Mouse (Mus musculus) kidney, adult 9 months (tissue): ENCODE measurements at regions not wholly inside any gene's neighbourhood (a gene's known extent, or its start where the extent isn't known, plus 50 kb on each side); places are given as distances from the start of the nearest gene placed in this dataset.
A peak's percentile ranks its signal among the peaks of the same experiment; 100 is the strongest.

Experiments used
- DNase-seq: peaks from one replicate; pipeline ENCODE4 v3.0.0; 2022

DNA sequence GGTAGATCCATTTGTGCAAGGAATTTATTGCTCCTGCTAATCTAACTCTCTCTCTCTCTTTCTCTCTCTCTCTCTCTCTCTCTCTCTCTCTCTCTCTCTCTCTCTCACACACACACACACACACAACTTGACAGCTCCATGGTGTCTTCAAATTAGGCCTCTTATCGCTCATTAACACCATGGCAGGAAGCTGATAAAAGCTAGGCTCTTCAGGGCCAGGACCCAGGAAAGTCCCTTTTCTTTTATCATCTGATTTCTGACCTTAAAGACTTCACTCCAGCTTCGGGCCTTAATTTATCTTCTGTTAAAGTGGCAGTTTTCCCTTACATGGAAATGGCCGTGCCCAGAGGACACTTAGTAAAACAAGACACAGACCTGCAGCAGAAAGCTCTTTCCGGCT, 178.4 kb upstream of the Bmp2 start:
- DNase-seq = no peak

DNA sequence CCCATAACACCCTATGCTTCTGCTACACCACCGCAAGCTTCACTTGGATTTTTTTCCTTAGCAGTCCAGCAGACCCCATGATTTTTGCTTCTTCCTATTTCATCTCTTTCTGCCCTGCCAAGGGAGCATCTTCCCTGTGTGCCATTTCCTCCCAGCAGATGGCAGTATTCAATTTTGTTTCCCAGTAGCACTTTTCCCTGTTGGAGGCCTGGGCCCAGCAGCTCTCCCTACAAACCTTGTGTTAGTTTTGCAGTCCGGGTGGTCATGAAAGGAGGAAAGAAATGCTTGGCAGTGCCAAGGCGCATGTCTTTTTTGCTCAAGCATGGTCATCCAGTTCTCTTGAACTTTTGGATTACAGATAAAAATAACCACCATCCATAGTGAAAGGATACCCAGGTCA, 170.9 kb upstream of the Bmp2 start:
- peak; percentile 42 for DNase-seq

DNA sequence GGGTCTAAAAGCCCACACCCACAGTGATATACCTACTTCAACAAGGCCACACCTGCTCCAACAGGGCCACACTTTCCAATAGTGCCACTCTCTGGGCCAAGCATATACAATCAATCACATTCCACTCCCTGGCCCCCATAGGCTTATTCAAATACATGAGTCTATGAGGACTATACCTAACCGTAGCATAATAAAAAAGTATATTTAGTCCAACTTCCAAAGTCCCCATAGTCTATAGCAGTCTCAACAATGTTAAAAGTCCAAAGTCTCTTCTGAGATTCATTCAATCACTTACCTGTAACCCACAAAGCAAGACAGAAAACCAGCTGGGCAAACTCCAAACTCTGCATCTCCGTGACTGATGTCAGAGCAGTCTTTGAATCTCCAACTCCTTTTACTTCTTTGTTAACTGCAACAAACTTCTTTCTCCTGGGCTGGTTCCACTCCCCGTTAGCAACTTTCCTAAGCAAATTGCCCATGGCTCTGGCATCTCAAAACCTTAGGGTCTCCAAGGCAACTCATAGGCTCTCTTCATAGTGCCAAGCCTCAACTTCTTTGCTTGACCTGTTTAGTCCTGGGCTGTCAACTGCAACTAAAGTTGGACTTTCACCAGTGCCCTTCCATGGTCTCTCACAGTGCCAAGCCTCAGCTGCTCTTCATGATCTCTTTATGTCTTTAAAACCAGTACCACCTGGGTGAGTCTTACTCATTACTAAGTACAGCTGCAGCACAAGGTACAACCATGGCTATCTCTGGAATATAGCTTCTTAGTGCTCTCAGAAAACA, 168.6 kb upstream of the Bmp2 start:
- no peak for DNase-seq

DNA sequence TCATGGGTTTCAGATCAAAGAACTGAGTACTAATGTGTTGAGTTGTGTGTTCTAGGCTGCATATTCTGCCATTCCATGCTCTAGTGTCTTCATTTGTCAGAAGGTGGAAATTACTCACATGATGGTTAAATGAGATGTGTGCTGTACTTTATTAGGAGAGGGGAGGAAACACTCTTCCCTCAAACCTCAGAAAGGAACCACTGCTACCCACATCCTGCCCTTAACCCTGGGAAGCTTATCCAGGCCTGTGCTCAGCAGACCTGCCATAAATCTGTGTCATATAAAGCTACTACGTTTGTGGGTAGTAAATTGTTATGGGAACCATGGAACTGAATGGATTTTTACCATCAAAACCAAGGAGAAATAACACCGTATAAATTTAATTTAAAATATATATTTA, 166.7 kb upstream of the Bmp2 start:
- no peak for DNase-seq

- DNase-seq = no peak
Measured at GRCm38 (mm10) chr2:133387349-133387748, 164.6 kb upstream of the Bmp2 start.

DNA sequence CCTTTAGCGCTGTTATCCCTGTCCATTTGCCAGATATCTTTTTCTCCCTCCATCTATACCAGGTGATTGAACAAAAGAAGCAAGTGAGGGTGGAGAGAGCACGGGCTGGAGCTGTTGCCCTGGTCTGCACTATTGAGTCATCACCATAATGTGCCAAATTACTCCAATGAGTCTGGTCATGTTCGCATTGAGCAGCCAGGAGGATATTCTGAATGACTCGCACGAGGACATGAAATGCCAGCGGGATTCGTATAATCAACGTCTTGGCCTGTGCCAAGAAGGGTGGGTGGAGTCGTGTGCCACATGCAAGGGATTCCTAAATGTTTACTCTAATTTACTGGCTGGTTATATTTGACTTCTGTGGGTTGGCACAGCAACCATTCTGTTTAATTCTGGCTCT, 159.7 kb upstream of the Bmp2 start:
- DNase-seq = no peak

- DNase-seq = no peak
Measured at GRCm38 (mm10) chr2:133397566-133397965, 154.4 kb upstream of the Bmp2 start.

DNA sequence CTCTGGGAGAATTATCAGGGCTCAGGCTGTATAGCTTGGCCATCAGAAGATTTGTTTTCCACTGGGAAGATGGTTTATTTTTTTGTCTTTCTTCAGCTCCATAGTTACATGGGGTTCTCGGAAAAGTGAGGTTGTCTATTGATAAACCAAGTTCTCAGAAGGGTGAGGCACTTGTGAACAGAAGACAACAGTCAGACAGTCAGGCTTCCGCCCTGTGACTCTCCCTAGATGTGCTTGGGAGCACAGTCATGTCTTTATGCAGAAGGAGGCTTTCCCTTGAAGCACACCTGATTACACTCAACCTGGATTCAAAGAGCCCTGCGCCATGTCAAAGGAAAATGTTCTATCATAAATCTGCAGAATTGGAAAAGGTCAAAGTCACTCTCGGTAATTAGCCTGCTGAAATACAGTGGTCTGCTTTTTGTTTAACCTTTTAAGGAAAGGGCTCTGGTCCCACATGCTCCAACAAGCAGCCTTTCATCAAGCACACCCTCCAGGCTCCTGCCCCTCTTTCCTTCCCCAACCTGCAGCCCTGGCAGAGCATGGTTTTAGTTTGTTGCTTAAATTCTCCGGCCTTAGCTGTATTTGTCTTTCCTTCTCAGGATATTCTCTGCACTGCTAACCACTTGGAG, 152.8 kb upstream of the Bmp2 start:
- no peak for DNase-seq

- DNase-seq = no peak
Measured at GRCm38 (mm10) chr2:133400963-133401362, 151.0 kb upstream of the Bmp2 start.

DNA sequence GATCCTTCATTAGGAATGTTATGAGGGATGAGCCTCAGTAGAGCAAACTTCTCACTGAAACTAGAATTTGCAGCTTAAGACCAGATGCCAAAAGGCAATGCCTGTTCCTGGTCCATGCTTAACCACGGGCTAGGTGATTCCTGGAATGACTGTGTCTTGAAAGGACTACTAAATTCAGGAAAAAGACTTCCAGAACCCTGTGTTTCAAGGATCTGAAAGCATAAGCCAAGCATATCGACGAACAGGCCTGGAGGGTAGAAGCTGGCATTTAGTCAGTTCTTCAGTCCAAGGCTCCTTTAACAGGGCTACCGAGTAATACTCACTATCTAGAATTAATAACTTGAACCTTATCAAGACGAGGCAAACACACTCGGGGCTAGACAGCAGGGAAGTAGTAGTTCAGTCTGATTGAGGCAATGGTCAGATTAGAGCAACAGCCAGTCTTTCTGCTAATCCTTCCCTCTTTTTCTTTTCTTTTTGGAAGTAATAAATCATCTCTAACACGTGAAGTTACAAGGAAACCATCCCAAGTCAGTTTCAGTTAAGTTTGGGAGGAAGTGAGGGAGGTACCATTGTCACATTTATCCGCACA, 134.9 kb upstream of the Bmp2 start:
- no peak for DNase-seq

GRCm38 (mm10) chr2:133419686-133420303, 132.2 kb upstream of the Bmp2 start:
- peak; percentile 48 for DNase-seq

DNA sequence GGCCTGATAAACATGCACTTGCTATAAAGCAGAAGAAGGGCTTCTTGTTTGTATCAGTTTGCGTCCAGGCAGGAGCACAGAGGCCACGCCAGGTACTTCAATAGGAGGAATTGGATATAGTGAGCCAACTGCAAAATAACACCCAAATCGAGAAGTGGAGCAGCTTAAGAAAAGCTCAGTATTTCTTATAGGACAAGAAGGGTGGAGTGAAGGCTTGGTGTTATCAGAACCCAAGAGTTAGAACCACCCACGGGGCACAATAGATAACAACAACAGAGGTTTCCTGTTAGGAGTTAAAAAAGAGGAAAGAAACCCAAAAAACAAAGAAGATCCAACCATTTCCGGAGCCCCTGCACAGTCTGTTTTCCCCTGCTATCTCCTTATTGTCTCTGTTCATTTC, 126.4 kb upstream of the Bmp2 start:
- DNase-seq = no peak

GRCm38 (mm10) chr2:133427039-133427438, 124.9 kb upstream of the Bmp2 start:
- DNase-seq = peak; percentile 23

GRCm38 (mm10) chr2:133429369-133430062, 122.4 kb upstream of the Bmp2 start:
- DNase-seq = no peak

DNA sequence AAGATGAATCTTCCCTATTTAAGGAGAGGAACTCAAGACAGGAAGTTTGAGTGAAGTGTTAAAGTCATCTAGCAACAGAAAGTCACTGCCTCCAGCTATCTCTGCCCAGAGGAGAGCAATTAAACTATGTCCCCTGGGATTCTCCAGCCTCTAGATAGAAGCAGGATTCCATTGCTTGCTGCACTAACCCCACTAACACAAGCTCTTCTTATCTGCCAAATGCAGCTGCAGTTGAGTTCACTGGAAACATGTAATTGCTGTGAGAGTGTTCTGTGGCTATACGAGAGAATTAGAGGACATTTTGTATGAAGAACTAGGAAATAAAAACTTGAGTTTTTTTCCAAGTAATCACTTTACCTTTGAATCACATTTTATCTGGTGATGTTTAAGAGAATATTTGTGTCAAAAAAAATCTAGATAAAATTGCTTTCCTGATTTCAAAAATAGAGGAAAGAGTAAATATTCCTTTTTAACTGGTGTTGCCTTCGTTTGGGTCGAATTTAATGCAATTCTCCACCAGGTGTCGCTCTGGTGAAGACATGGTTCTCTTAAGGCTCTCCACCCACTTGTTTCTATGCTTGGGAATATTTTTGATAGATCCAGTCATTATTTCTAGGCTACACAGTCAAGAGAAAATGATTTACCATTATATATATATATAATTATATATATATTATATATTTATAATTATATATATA, 121.1 kb upstream of the Bmp2 start:
- DNase-seq = peak; percentile 31

- DNase-seq = no peak
Measured at GRCm38 (mm10) chr2:133432141-133432813, 119.7 kb upstream of the Bmp2 start.

DNA sequence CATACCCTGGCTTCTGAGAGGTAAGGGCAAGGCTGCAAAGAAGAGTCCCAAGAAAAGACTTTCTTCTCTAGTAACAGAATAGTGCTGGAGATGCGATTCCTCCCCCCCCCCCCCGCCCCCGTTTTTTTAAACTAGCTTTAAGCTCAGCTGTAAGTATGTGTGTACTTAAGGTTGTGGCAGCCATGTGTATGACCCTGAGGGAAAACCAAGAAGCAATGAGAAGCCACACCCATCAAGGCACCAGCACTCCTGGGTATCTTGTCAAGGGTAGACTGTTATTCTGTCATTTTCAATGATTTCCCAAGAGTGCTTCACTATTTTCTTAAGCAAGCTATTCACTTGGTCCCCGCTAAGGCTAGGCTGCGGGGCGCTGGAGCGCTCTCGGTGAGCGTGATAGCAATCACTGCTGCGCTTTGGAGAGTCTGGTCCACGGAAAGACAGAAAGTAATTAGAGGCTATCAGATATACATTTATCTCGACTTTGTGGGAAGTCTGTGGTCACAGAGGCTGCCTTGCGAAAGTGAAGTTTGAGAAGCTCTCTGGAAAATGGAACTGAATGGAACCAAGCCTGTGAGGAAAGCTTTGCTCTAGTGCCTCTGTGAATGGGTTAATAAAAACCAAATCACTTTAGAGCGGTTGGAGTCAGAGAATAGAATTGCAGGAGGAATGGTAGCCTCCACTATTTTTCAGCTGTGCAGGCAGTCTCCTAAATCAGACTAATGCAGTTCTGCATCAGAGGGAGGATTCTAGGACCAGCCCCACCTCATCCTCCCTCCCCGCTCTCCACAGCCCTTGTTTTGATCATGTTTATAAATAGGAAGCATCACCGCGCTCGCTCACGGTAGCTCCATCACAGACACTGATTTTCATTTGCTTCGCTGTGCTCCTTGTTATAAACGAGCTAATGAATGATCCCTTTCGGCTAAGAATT, 114.8 kb upstream of the Bmp2 start:
- no peak for DNase-seq

- no peak for DNase-seq
Measured at GRCm38 (mm10) chr2:133438018-133438417, 113.9 kb upstream of the Bmp2 start.

DNA sequence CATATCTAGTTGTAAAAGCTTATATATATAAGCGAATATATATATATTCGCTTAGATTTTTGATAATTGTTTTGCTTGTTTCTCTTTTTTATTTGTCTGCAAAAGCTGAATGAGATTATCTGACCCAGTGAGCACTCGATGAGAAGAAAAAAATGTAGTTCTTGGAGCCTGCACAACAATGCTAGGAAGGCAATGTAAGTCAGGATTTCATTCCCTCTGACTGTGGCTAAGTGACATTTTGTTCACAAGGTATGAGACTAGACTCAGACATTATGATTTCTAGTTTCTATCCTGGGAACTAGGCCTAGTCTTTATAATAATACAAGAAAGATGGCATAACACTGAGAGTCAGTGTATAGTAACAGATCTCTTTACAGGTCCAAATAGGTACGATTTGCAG, 108.9 kb upstream of the Bmp2 start:
- no peak for DNase-seq

GRCm38 (mm10) chr2:133443490-133443889, 108.5 kb upstream of the Bmp2 start:
- no peak for DNase-seq

DNA sequence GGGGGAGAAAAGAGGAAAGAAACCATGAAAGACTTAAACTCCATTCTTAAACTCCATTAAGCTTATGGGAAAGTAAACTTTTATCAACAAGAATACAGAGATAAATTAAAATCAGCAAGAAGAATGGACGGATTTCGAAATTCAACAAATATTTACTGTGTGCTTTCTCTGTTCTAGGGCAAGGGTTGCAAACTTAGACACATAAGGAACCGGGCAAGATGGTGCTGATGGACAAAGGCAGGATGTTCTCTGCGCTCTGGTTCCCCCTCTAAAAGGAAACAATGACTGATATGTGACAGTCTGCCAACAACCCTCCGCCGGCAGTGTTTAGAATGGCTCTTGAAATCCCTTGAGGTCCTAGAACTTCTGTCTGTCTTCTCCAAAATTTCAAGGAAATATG, 99.0 kb upstream of the Bmp2 start:
- no peak for DNase-seq
